Mouse (Mus musculus): Measurements from ENCODE around the gene Mlxipl. TPM values are rescaled to one million over a fixed set of nuclear protein-coding genes. Genes with fewer than 3 reads are reported as not detected.
A peak's percentile ranks its signal among the peaks of the same experiment; 100 is the strongest.
"Not testable (repeated sequence)": the region's sequence is repeated elsewhere in the genome, so short reads cannot be mapped to it uniquely, and the experiment has no call there.

The Mlxipl gene
- total and polyA plus RNA-seq, 2 experiments from 2014 or later = 0.76 to 1.0 TPM

DNA sequence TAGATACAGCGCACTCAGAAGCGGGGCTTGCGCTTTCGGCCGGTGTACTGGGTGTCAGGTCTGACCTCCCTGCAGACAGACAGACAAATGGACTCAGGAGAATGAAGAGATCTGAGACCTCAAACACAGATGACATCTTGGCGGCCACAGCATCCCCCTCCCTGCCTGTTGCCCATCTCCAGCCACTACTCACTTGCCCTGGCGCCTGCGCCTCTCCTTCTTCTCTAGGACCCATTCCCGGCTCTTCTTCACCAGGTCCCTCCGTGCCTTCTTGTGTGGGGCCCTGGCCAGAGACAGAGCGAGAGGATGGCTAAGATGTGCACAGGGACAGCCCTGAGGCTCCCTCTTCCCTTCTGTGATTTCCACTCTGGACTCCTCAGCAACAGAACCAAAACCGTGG is 36.3 kb upstream of the Mlxipl start:
- Histone ChIP-seq H3K27ac (ENCODE audit: low read depth, low read length) (no peak overlapping the region), H3K9me3 (ENCODE audit: low read length) (no peaks in the 10 kb centered on the region), H3K4me1 (ENCODE audit: insufficient read depth) (no peaks in the 10 kb centered on the region), H3K4me2 (ENCODE audit: low read depth) (no peak overlapping the region), H3K9ac (no peak overlapping the region), H3K4me3 (ENCODE audit: low read depth, low read length) (no peak overlapping the region), H3K36me3 (ENCODE audit: insufficient read depth) (peaks cover 56% of the 10 kb centered on the region), H3K27me3 (ENCODE audit: insufficient read depth, low read length) (no peaks in the 10 kb centered on the region)
- TF ChIP-seq CTCF (IDR thresholded peaks at IDR 0.05; ENCODE audit: low read depth) = no peak
- ATAC-seq (no peak), DNase-seq (no peak)
- WGBS = 91% methylated on average over 12 of the region's 12 CpGs

DNA sequence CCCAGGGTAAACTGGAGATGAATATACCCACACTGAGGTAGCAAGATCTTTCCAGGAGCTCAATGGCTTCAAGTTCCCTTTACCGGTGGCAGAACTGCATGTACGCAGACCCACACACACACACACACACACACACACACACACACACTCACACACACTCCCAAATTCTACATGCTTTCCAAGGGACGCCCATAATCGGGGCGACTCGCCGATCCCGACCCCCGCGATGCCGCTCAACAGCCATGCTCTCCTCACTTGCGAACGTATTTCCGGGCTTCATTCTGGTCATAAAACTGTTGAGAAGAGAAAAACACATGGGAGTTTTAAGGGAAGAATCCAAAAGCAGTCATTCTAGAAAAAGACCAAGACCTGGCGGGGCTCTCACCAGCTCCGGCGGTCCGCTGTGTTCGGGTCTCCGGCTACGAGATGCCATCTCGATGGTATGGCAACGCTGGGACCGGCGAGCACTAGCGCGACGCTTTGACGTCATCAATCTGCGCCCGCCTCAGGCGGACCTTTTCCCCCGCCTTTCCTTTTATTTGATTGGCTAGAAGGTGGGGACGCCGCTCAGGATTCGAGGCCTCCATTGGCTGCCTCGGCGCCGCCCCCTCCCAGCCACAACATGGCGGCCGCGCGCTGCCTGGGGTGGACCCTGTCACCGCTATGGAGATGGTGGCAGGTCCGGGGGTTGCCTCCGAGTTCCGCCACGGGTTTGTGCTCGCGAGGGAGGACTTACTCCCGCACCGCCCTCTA is 25.9 kb upstream of the Mlxipl start, which contains the start of gene Dnajc30:
Gene Dnajc30, plus strand, starts transcription at position 574 of the 753 bp plus-strand sequence.
- Histone ChIP-seq H3K4me2 (ENCODE audit: low read depth) (peak within 1 kb of the TSS; percentile 94), H3K9ac (peak within 1 kb of the TSS; percentile 82), H3K9me3 (ENCODE audit: low read length) (no peaks in the 10 kb centered on the region), H3K4me1 (ENCODE audit: insufficient read depth) (peaks cover 15% of the 10 kb centered on the region), H3K36me3 (ENCODE audit: insufficient read depth) (peaks cover 37% of the 10 kb centered on the region), H3K27ac (ENCODE audit: low read depth, low read length) (peak within 1 kb of the TSS; percentile 67), H3K27me3 (ENCODE audit: insufficient read depth, low read length) (no peaks in the 10 kb centered on the region), H3K4me3 (ENCODE audit: low read depth, low read length) (peak within 1 kb of the TSS; percentile 74)
- no peak for TF ChIP-seq CTCF (IDR thresholded peaks at IDR 0.05; ENCODE audit: low read depth)
- WGBS = 2% methylated on average over 52 of the region's 52 CpGs
- peak; percentile 99 for ATAC-seq
- DNase-seq = peak; percentile 98

DNA sequence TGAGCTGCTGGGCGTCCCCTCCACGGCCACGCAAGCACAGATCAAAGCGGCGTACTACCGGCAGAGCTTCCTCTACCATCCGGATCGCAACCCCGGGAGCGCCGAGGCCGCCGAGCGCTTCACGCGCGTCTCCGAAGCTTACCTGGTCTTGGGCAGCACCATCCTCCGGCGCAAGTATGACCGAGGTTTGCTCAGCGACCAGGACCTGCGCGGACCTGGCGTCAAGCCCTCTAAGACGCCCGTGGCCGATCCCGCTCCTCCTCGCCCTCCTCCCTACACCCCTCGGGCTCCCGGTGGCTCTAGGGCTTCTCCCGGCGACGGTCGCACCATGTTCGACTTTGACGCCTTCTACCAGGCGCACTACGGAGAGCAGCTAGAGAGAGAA is 25.3 kb upstream of the Mlxipl start:
- Histone ChIP-seq H3K4me1 (ENCODE audit: insufficient read depth) (peaks cover 15% of the 10 kb centered on the region), H3K36me3 (ENCODE audit: insufficient read depth) (peaks cover 31% of the 10 kb centered on the region), H3K27me3 (ENCODE audit: insufficient read depth, low read length) (no peaks in the 10 kb centered on the region), H3K9me3 (ENCODE audit: low read length) (no peaks in the 10 kb centered on the region), H3K9ac (peak overlapping the region; percentile 82), H3K4me2 (ENCODE audit: low read depth) (peak overlapping the region; percentile 94), H3K27ac (ENCODE audit: low read depth, low read length) (peak overlapping the region; percentile 67), H3K4me3 (ENCODE audit: low read depth, low read length) (peak overlapping the region; percentile 74)
- TF ChIP-seq CTCF (IDR thresholded peaks at IDR 0.05; ENCODE audit: low read depth) = no peak
- ATAC-seq (peak; percentile 50), DNase-seq (no peak)
- 1% methylated on average over 40 of the region's 40 CpGs for WGBS

DNA sequence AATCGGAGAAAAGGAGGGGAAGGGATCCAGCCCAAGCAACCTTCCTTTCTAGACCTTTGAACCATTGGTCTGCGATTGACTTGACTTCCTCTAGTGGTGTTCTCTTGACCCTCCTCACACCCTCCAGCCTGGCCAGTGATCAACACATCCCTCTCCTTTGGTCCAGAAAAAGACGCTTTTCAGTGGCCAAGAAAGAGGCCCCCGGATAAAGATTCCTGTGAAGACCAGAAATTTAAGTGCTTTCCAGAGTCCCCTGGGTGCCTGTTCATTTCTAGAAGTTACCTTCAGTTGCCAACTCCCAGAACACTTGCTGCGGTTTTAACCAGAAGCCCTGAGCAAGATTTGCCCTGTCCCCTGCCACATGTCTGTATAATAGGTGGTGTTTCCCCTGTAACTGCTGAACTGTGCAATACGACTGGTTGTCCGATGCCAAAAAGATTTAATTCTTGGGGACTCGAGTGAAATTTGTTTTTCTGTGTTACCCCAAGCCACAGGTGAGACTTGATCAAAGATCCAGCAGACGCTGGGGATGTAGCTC is 24.7 kb upstream of the Mlxipl start, which contains the start of gene Bud23:
Gene Bud23, minus strand, starts transcription at position 51 of the 538 bp plus-strand sequence.
- ATAC-seq; H3K9me3 ChIP-seq (ENCODE audit: low read length); H3K27me3 ChIP-seq (ENCODE audit: insufficient read depth, low read length); DNase-seq: not testable (repeated sequence)
- Histone ChIP-seq H3K36me3 (ENCODE audit: insufficient read depth) (peaks cover 26% of the 10 kb centered on the region), H3K9ac (peak within 1 kb of the TSS; percentile 82), H3K4me1 (ENCODE audit: insufficient read depth) (peaks cover 15% of the 10 kb centered on the region), H3K4me2 (ENCODE audit: low read depth) (peak within 1 kb of the TSS; percentile 94), H3K4me3 (ENCODE audit: low read depth, low read length) (peak within 1 kb of the TSS; percentile 74), H3K27ac (ENCODE audit: low read depth, low read length) (peak within 1 kb of the TSS; percentile 67)
- 80% methylated on average over 9 of the region's 9 CpGs for WGBS

DNA sequence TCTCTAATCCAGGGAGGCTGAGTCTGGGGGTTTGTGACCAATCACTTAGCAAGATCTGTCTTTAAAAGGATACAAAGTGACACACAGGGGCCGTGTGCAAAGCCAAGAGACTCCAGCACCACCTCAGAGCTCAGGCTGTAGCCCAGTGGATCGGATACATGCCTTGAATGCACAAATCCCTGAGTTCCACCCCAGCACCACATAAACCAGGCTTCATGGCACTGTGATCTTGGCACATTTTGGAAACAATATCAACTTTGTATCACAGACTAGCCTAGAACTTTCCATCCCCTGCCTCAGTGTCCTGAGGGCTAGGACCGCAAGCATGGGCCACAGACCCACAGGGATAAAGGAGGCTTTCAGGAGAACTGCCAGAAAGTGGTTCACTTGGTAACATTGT is 23.7 kb upstream of the Mlxipl start:
- DNase-seq = no peak
- Histone ChIP-seq H3K4me3 (ENCODE audit: low read depth, low read length) (no peak overlapping the region), H3K9ac (no peak overlapping the region), H3K27ac (ENCODE audit: low read depth, low read length) (no peak overlapping the region), H3K9me3 (ENCODE audit: low read length) (no peaks in the 10 kb centered on the region), H3K27me3 (ENCODE audit: insufficient read depth, low read length) (no peaks in the 10 kb centered on the region), H3K4me1 (ENCODE audit: insufficient read depth) (peaks cover 15% of the 10 kb centered on the region), H3K36me3 (ENCODE audit: insufficient read depth) (peaks cover 18% of the 10 kb centered on the region), H3K4me2 (ENCODE audit: low read depth) (no peak overlapping the region)
- no peak for TF ChIP-seq CTCF (IDR thresholded peaks at IDR 0.05; ENCODE audit: low read depth)
- no peak for ATAC-seq
- WGBS = 94% methylated on average over 3 of the region's 3 CpGs

DNA sequence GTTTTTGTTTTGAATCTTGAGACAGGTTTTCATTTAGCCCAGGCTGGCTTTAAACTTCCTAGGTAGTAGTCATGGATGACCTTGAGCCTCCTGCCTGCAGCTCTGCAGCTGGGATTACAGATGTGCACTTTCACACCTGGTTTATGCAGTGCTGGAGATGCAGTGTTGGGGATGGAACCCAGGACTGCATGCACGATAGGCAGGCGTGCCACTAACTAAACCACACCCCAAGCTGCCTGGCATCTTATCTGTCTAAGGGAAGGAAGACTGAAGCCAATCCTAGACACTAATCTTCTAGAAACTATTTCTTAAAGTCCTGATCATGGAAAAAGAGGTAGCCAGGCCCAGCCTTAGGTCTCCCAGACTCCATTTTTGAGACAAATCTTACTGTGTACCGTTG is 19.2 kb upstream of the Mlxipl start:
- no peak for TF ChIP-seq CTCF (IDR thresholded peaks at IDR 0.05; ENCODE audit: low read depth)
- no peak for ATAC-seq

DNA sequence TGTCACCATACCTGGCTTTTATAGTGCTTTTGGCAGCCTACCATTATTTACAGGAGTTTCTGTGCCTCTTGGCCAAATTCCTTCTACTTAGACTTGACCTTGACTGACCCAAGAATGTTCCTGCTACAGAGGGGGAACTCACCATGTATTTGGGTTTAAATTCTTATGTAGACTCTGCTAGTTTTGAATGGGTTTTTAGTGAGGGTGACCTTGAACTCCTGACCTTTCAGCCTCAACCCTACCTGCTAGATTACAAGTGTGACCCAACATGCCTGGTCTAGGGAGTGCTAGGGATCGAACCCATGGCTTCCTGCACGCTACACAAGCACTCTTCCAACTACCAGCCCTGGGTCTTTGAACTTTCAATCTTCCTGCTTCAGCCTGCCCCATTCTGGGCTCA is 17.6 kb upstream of the Mlxipl start:
- H3K36me3 ChIP-seq (ENCODE audit: insufficient read depth) = peaks cover 46% of the 10 kb centered on the region

More for the DNA sequence above, 19.2 kb upstream of the Mlxipl start:
- DNase-seq = no peak
- Histone ChIP-seq H3K4me3 (ENCODE audit: low read depth, low read length) (no peak overlapping the region), H3K9me3 (ENCODE audit: low read length) (no peaks in the 10 kb centered on the region), H3K4me1 (ENCODE audit: insufficient read depth) (0 out of 2 replicates have a peak, but pooled peaks cover 5% of the 10 kb centered on the region), H3K27ac (ENCODE audit: low read depth, low read length) (no peak overlapping the region), H3K27me3 (ENCODE audit: insufficient read depth, low read length) (no peaks in the 10 kb centered on the region), H3K36me3 (ENCODE audit: insufficient read depth) (peaks cover 49% of the 10 kb centered on the region), H3K4me2 (ENCODE audit: low read depth) (no peak overlapping the region), H3K9ac (no peak overlapping the region)
- WGBS = 88% methylated on average over 3 of the region's 3 CpGs

More for the DNA sequence above, 17.6 kb upstream of the Mlxipl start:
- Histone ChIP-seq H3K4me1 (ENCODE audit: insufficient read depth) (peaks cover 5% of the 10 kb centered on the region; the same call in 1 of the 2 replicates), H3K4me2 (ENCODE audit: low read depth) (no peak overlapping the region), H3K9ac (no peak overlapping the region), H3K9me3 (ENCODE audit: low read length) (no peaks in the 10 kb centered on the region), H3K4me3 (ENCODE audit: low read depth, low read length) (no peak overlapping the region), H3K27ac (ENCODE audit: low read depth, low read length) (no peak overlapping the region), H3K27me3 (ENCODE audit: insufficient read depth, low read length) (no peaks in the 10 kb centered on the region)
- ATAC-seq = no peak
- no peak for TF ChIP-seq CTCF (IDR thresholded peaks at IDR 0.05; ENCODE audit: low read depth)
- no peak for DNase-seq
- 93% methylated on average over 2 of the region's 2 CpGs for WGBS

All from forebrain, postnatal 0 days (tissue).